Mouse (Mus musculus): ENCODE data around the gene Sfmbt2. TPM values are rescaled to one million over a fixed set of nuclear protein-coding genes. Genes with fewer than 3 reads are reported as not detected.
"Not testable (repeated sequence)": the region's sequence is repeated elsewhere in the genome, so short reads cannot be mapped to it uniquely, and the experiment has no call there.

Sfmbt2 gene
- polyA plus RNA-seq, 1 experiment from 2014 or later, result 1.8 TPM

- H3K27ac ChIP-seq (replicated peaks; ENCODE audit: low read depth, low read length), result no peak overlapping the region
- no peaks in the 10 kb centered on the region for H3K9me3 ChIP-seq (replicated peaks; ENCODE audit: control insufficient read depth, low read length)
- no peaks in the 10 kb centered on the region for H3K27me3 ChIP-seq (ENCODE audit: control insufficient read depth, insufficient read depth, low read length)
- no peak overlapping the region for H3K9ac ChIP-seq (replicated peaks; ENCODE audit: low read length)
- DNase-seq (ENCODE audit: low spot score) (no peak), ATAC-seq (replicated peaks; ENCODE audit: insufficient number of reproducible peaks, low FRiP score, low TSS enrichment, low read depth) (no peak)
- no peak overlapping the region for H3K4me3 ChIP-seq (ENCODE audit: low read depth, low read length)
- H3K4me1 ChIP-seq (ENCODE audit: control insufficient read depth, insufficient read depth, low read length), result no peaks in the 10 kb centered on the region
- no peaks in the 10 kb centered on the region for H3K36me3 ChIP-seq (replicated peaks; ENCODE audit: control insufficient read depth, insufficient read depth, low read depth, low read length)
- no peak overlapping the region for H3K4me2 ChIP-seq (ENCODE audit: low read depth, low read length)
- WGBS, result 87% methylated on average over 5 of the region's 5 CpGs
Observed at GRCm38 (mm10) chr2:10343523-10343922, 26.8 kb upstream of the Sfmbt2 start.

GRCm38 (mm10) chr2:10344073-10344472 lies 26.2 kb upstream of the Sfmbt2 start:
- not testable (repeated sequence) for H3K27me3 ChIP-seq (ENCODE audit: control insufficient read depth, insufficient read depth, low read length); H3K36me3 ChIP-seq (replicated peaks; ENCODE audit: control insufficient read depth, insufficient read depth, low read depth, low read length); H3K9ac ChIP-seq (replicated peaks; ENCODE audit: low read length); H3K4me2 ChIP-seq (ENCODE audit: low read depth, low read length); H3K27ac ChIP-seq (replicated peaks; ENCODE audit: low read depth, low read length); DNase-seq (ENCODE audit: low spot score); H3K4me1 ChIP-seq (ENCODE audit: control insufficient read depth, insufficient read depth, low read length); H3K9me3 ChIP-seq (replicated peaks; ENCODE audit: control insufficient read depth, low read length); H3K4me3 ChIP-seq (ENCODE audit: low read depth, low read length); ATAC-seq (replicated peaks; ENCODE audit: insufficient number of reproducible peaks, low FRiP score, low TSS enrichment, low read depth)
- 100% methylated on average over 1 of the region's 1 CpGs for WGBS

GRCm38 (mm10) chr2:10347193-10347592 lies 23.1 kb upstream of the Sfmbt2 start:
- H3K4me3 ChIP-seq (ENCODE audit: low read depth, low read length), result no peak overlapping the region
- WGBS, result 96% methylated on average over 4 of the region's 4 CpGs
- no peak overlapping the region for H3K27ac ChIP-seq (replicated peaks; ENCODE audit: low read depth, low read length)
- no peaks in the 10 kb centered on the region for H3K27me3 ChIP-seq (ENCODE audit: control insufficient read depth, insufficient read depth, low read length)
- no peaks in the 10 kb centered on the region for H3K36me3 ChIP-seq (replicated peaks; ENCODE audit: control insufficient read depth, insufficient read depth, low read depth, low read length)
- H3K4me1 ChIP-seq (ENCODE audit: control insufficient read depth, insufficient read depth, low read length), result no peaks in the 10 kb centered on the region
- ATAC-seq (replicated peaks; ENCODE audit: insufficient number of reproducible peaks, low FRiP score, low TSS enrichment, low read depth), result no peak
- H3K9ac ChIP-seq (replicated peaks; ENCODE audit: low read length), result no peak overlapping the region
- H3K9me3 ChIP-seq (replicated peaks; ENCODE audit: control insufficient read depth, low read length), result no peaks in the 10 kb centered on the region
- H3K4me2 ChIP-seq (ENCODE audit: low read depth, low read length), result no peak overlapping the region
- no peak for DNase-seq (ENCODE audit: low spot score)

- Histone ChIP-seq H3K27me3 (ENCODE audit: control insufficient read depth, insufficient read depth, low read length) (no peaks in the 10 kb centered on the region), H3K4me2 (ENCODE audit: low read depth, low read length) (no peak overlapping the region), H3K9me3 (replicated peaks; ENCODE audit: control insufficient read depth, low read length) (no peaks in the 10 kb centered on the region), H3K9ac (replicated peaks; ENCODE audit: low read length) (no peak overlapping the region), H3K4me1 (ENCODE audit: control insufficient read depth, insufficient read depth, low read length) (no peaks in the 10 kb centered on the region), H3K27ac (replicated peaks; ENCODE audit: low read depth, low read length) (no peak overlapping the region), H3K4me3 (ENCODE audit: low read depth, low read length) (no peak overlapping the region), H3K36me3 (replicated peaks; ENCODE audit: control insufficient read depth, insufficient read depth, low read depth, low read length) (no peaks in the 10 kb centered on the region)
- WGBS, result 84% methylated on average over 5 of the region's 5 CpGs
- no peak for ATAC-seq (replicated peaks; ENCODE audit: insufficient number of reproducible peaks, low FRiP score, low TSS enrichment, low read depth)
- no peak for DNase-seq (ENCODE audit: low spot score)
Observed at GRCm38 (mm10) chr2:10348036-10348435, 22.3 kb upstream of the Sfmbt2 start.

GRCm38 (mm10) chr2:10350266-10350810 lies 20.0 kb upstream of the Sfmbt2 start:
- Histone ChIP-seq H3K4me2 (ENCODE audit: low read depth, low read length) (no peak overlapping the region), H3K27ac (replicated peaks; ENCODE audit: low read depth, low read length) (no peak overlapping the region), H3K36me3 (replicated peaks; ENCODE audit: control insufficient read depth, insufficient read depth, low read depth, low read length) (no peaks in the 10 kb centered on the region), H3K27me3 (ENCODE audit: control insufficient read depth, insufficient read depth, low read length) (no peaks in the 10 kb centered on the region), H3K9me3 (replicated peaks; ENCODE audit: control insufficient read depth, low read length) (no peaks in the 10 kb centered on the region), H3K4me1 (ENCODE audit: control insufficient read depth, insufficient read depth, low read length) (no peaks in the 10 kb centered on the region), H3K9ac (replicated peaks; ENCODE audit: low read length) (no peak overlapping the region), H3K4me3 (ENCODE audit: low read depth, low read length) (no peak overlapping the region)
- WGBS, result 19% methylated on average over 4 of the region's 4 CpGs
- ATAC-seq (replicated peaks; ENCODE audit: insufficient number of reproducible peaks, low FRiP score, low TSS enrichment, low read depth), result no peak
- no peak for DNase-seq (ENCODE audit: low spot score)

GRCm38 (mm10) chr2:10351125-10351524 lies 19.2 kb upstream of the Sfmbt2 start:
- DNase-seq (ENCODE audit: low spot score) (no peak), ATAC-seq (replicated peaks; ENCODE audit: insufficient number of reproducible peaks, low FRiP score, low TSS enrichment, low read depth) (no peak)
- H3K9me3 ChIP-seq (replicated peaks; ENCODE audit: control insufficient read depth, low read length), result no peaks in the 10 kb centered on the region
- H3K27me3 ChIP-seq (ENCODE audit: control insufficient read depth, insufficient read depth, low read length), result no peaks in the 10 kb centered on the region
- WGBS, result 95% methylated on average over 1 of the region's 1 CpGs
- H3K4me3 ChIP-seq (ENCODE audit: low read depth, low read length), result no peak overlapping the region
- no peaks in the 10 kb centered on the region for H3K4me1 ChIP-seq (ENCODE audit: control insufficient read depth, insufficient read depth, low read length)
- no peak overlapping the region for H3K27ac ChIP-seq (replicated peaks; ENCODE audit: low read depth, low read length)
- no peaks in the 10 kb centered on the region for H3K36me3 ChIP-seq (replicated peaks; ENCODE audit: control insufficient read depth, insufficient read depth, low read depth, low read length)
- H3K9ac ChIP-seq (replicated peaks; ENCODE audit: low read length), result no peak overlapping the region
- H3K4me2 ChIP-seq (ENCODE audit: low read depth, low read length), result no peak overlapping the region

GRCm38 (mm10) chr2:10352887-10353286 lies 17.4 kb upstream of the Sfmbt2 start:
- WGBS, result 80% methylated on average over 3 of the region's 3 CpGs
- Histone ChIP-seq H3K4me2 (ENCODE audit: low read depth, low read length) (no peak overlapping the region), H3K9ac (replicated peaks; ENCODE audit: low read length) (no peak overlapping the region)

GRCm38 (mm10) chr2:10353889-10354288 lies 16.4 kb upstream of the Sfmbt2 start:
- H3K27ac ChIP-seq (replicated peaks; ENCODE audit: low read depth, low read length), result no peak overlapping the region
- no peak overlapping the region for H3K9ac ChIP-seq (replicated peaks; ENCODE audit: low read length)
- no peak overlapping the region for H3K4me3 ChIP-seq (ENCODE audit: low read depth, low read length)
- H3K4me2 ChIP-seq (ENCODE audit: low read depth, low read length), result no peak overlapping the region
- DNase-seq (ENCODE audit: low spot score) (no peak), ATAC-seq (replicated peaks; ENCODE audit: insufficient number of reproducible peaks, low FRiP score, low TSS enrichment, low read depth) (no peak)
- H3K27me3 ChIP-seq (ENCODE audit: control insufficient read depth, insufficient read depth, low read length), result no peaks in the 10 kb centered on the region
- H3K36me3 ChIP-seq (replicated peaks; ENCODE audit: control insufficient read depth, insufficient read depth, low read depth, low read length), result no peaks in the 10 kb centered on the region
- no peaks in the 10 kb centered on the region for H3K4me1 ChIP-seq (ENCODE audit: control insufficient read depth, insufficient read depth, low read length)
- H3K9me3 ChIP-seq (replicated peaks; ENCODE audit: control insufficient read depth, low read length), result no peaks in the 10 kb centered on the region
- WGBS, result 56% methylated on average over 4 of the region's 4 CpGs

More at GRCm38 (mm10) chr2:10352887-10353286, 17.4 kb upstream of the Sfmbt2 start:
- Histone ChIP-seq H3K4me3 (ENCODE audit: low read depth, low read length) (no peak overlapping the region), H3K4me1 (ENCODE audit: control insufficient read depth, insufficient read depth, low read length) (no peaks in the 10 kb centered on the region), H3K27me3 (ENCODE audit: control insufficient read depth, insufficient read depth, low read length) (no peaks in the 10 kb centered on the region), H3K27ac (replicated peaks; ENCODE audit: low read depth, low read length) (no peak overlapping the region), H3K9me3 (replicated peaks; ENCODE audit: control insufficient read depth, low read length) (no peaks in the 10 kb centered on the region), H3K36me3 (replicated peaks; ENCODE audit: control insufficient read depth, insufficient read depth, low read depth, low read length) (no peaks in the 10 kb centered on the region)
- DNase-seq (ENCODE audit: low spot score) (no peak), ATAC-seq (replicated peaks; ENCODE audit: insufficient number of reproducible peaks, low FRiP score, low TSS enrichment, low read depth) (no peak)

Measured in embryonic facial prominence, embryonic 11.5 days (tissue).